Mouse (Mus musculus): ENCODE data around the gene Masp2.
A peak's percentile ranks its signal among the peaks of the same experiment; 100 is the strongest.

DNA sequence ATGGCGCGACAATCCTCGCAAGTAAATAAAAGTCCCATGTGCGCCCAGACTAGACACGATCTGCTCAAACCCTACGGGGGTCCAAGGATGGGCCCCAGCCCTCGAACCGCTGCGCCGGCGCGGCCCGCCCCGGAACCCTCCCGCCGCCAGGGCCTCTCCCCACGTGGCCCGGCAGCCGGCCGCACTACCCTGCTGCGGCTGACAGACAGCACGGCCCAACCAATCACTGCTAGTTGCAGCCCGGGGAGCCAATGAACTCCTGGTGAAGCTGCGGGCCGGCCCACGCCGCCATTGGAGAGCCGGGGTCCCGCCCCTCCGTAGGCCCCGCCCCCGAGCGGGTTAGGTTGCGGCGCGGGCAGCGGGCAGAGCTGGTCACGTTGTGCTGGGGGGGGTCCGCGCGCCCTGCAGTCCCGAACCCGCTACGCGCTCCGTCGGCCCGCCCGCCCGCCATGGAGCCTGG is 11.2 kb upstream of the Masp2 start, which contains the start of gene Srm:
- TF ChIP-seq POLR2A (IDR thresholded peaks at IDR 0.05; ENCODE audit: borderline replicate concordance, insufficient read depth, low read length), result peak; percentile 20; the same call in 1 of the 2 replicates
- TF ChIP-seq CTCF (IDR thresholded peaks at IDR 0.05; ENCODE audit: borderline replicate concordance, insufficient read depth, low read depth, low read length), result no peak
